Mouse (Mus musculus) liver, postnatal 0 days (tissue): ENCODE data around the gene Atp5h.

Experiments used
- CTCF ChIP-seq: sonication (generic); IDR thresholded peaks from 2 replicates; pipeline ENCODE4 v1.5.1; 2016; ENCODE audit warnings: antibody characterized with exemption, low read depth
- EP300 ChIP-seq: IDR thresholded peaks from 2 replicates; pipeline ENCODE4 v1.6.1; 2016; ENCODE audit warnings: antibody characterized with exemption, low read depth, mild to moderate bottlenecking

DNA sequence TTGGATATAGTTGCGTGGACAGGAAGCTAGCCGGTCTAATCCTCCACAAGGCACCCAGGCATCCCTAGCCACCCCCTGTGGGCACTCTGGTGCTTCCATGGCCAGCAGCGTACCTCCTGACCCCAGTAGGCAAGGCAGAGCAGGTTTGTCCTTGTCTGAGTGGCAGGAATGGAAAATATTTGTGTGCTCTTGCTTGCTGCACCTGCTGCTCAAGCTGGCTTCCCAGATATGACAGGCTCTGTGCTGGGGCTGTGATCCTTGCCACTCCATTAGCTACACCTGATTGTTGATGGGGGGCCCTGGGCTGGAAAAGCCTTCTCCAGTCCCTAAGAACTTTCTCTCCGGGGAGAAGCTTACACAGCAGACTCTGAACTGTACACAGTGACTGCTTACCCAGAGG is 33.5 kb upstream of the Atp5h start:
- TF ChIP-seq CTCF (no peak), EP300 (no peak)
